Mouse (Mus musculus): ENCODE measurements at regions not wholly inside any gene's neighbourhood (a gene's known extent, or its start where the extent isn't known, plus 50 kb on each side); places are given as distances from the start of the nearest gene placed in this dataset.

GRCm38 (mm10) chr8:115850552-115850951 is 143.0 kb upstream of the Maf start:
- no peak for TF ChIP-seq GABPA (IDR thresholded peaks at IDR 0.05; ENCODE audit: low read depth, low read length)
- TF ChIP-seq HCFC1 (IDR thresholded peaks at IDR 0.05; ENCODE audit: low read depth, low read length): no peak
- no peak for TF ChIP-seq CHD2 (IDR thresholded peaks at IDR 0.05; ENCODE audit: low read length)
- TF ChIP-seq CTCF (IDR thresholded peaks at IDR 0.05 in 2 of 3, conservative IDR thresholded peaks at IDR 0.05 in 1 of 3; ENCODE audit: control insufficient read depth in 1 of 3, insufficient read depth in 1 of 3, low read depth in 2 of 3, low read length in 3 of 3, poor library complexity in 1 of 3, severe bottlenecking in 1 of 3): no peak
- TF ChIP-seq POLR2A (IDR thresholded peaks at IDR 0.05; ENCODE audit: control insufficient read depth in 1 of 2, insufficient read depth in 1 of 2, low read depth in 1 of 2, low read length in 2 of 2, poor library complexity in 1 of 2): no peak
- no peak for TF ChIP-seq ETS1 (IDR thresholded peaks at IDR 0.05; ENCODE audit: low read depth, low read length)

All from MEL (cell line).